Mouse (Mus musculus) MEL (cell line): ENCODE measurements around the gene Lamc3. TPM values are rescaled to one million over a fixed set of nuclear protein-coding genes. Genes with fewer than 3 reads are reported as not detected.
A peak's percentile ranks its signal among the peaks of the same experiment; 100 is the strongest.

Experiments used
- DNase-seq: peaks from one replicate; pipeline ENCODE4 v3.0.0; 2011; ENCODE audit warnings: low read depth, low spot score
- H3K27ac ChIP-seq: 2 replicates; pipeline ENCODE4 v1.5.1; 2012; ENCODE audit warnings: low read depth, mild to moderate bottlenecking, control low read depth, low read length, moderate library complexity; ENCODE audit not compliant: control insufficient read depth
- H3K27me3 ChIP-seq, 2 experiments: fragments of 150-350 bp in 1 of 2; sonication (generic) in 1 of 2; 2 replicates each; pipeline ENCODE4 v1.6.1; 2012; ENCODE audit warnings: low read length in 2 of 2, mild to moderate bottlenecking in 2 of 2, improper control_type of control experiment in 1 of 2, moderate library complexity in 1 of 2; ENCODE audit not compliant: insufficient read depth in 2 of 2, control insufficient read depth in 1 of 2
- H3K36me3 ChIP-seq, 2 experiments: 2 replicates each; pipeline ENCODE4 v1.6.1; 2012 to 2014; ENCODE audit warnings: low read length in 2 of 2, improper control_type of control experiment in 1 of 2, inconsistent platforms in 1 of 2, mild to moderate bottlenecking in 1 of 2; ENCODE audit not compliant: insufficient read depth in 2 of 2, control insufficient read depth in 1 of 2
- H3K4me1 ChIP-seq, 2 experiments: fragments of 150-350 bp in 1 of 2; sonication (generic) in 1 of 2; 2 replicates each; pipeline ENCODE4 v1.6.1; 2012; ENCODE audit warnings: low read length in 2 of 2, improper control_type of control experiment in 1 of 2, mild to moderate bottlenecking in 1 of 2; ENCODE audit not compliant: insufficient read depth in 2 of 2, control insufficient read depth in 1 of 2
- H3K4me3 ChIP-seq, 2 experiments: fragments of 150-350 bp in 1 of 2; sonication (generic) in 1 of 2; 2 replicates each; pipeline ENCODE4 v1.5.1; 2012; ENCODE audit warnings: low read depth in 2 of 2, low read length in 2 of 2, mild to moderate bottlenecking in 2 of 2, moderate library complexity in 2 of 2, control low read depth in 1 of 2, improper control_type of control experiment in 1 of 2; ENCODE audit not compliant: control insufficient read depth in 1 of 2, insufficient read depth in 1 of 2
- H3K79me2 ChIP-seq: 2 replicates; pipeline ENCODE4 v1.6.1; 2012; ENCODE audit warnings: mild to moderate bottlenecking, low read length, moderate library complexity; ENCODE audit not compliant: control insufficient read depth, poor library complexity, insufficient read depth
- H3K9ac ChIP-seq: 2 replicates; pipeline ENCODE4 v1.6.1; 2012; ENCODE audit warnings: low read depth, mild to moderate bottlenecking, control low read depth, low read length, moderate library complexity; ENCODE audit not compliant: control insufficient read depth, poor library complexity, severe bottlenecking
- H3K9me3 ChIP-seq: fragments of 150-350 bp; sonication (generic); replicated peaks from 2 replicates; pipeline ENCODE4 v1.6.1; 2012; ENCODE audit warnings: mild to moderate bottlenecking, low read length, improper control_type of control experiment, moderate library complexity; ENCODE audit not compliant: insufficient read depth
- CHD2 ChIP-seq: IDR thresholded peaks from 2 replicates; pipeline ENCODE4 v1.6.1; 2011; ENCODE audit warnings: low read length, improper control_type of control experiment
- CTCF ChIP-seq, 3 experiments: IDR thresholded peaks in 2 of 3; conservative IDR thresholded peaks in 1 of 3; 2 replicates each; pipeline ENCODE4 v1.5.1; 2011 to 2012; ENCODE audit warnings: low read length in 3 of 3, low read depth in 2 of 3, mild to moderate bottlenecking in 2 of 3, improper control_type of control experiment in 1 of 3, inconsistent platforms in 1 of 3, mixed read lengths in 1 of 3, moderate library complexity in 1 of 3; ENCODE audit not compliant: control insufficient read depth in 1 of 3, insufficient read depth in 1 of 3, poor library complexity in 1 of 3, severe bottlenecking in 1 of 3
- ELF1 ChIP-seq: IDR thresholded peaks from 2 replicates; pipeline ENCODE4 v1.6.1; 2014; ENCODE audit warnings: low read depth, mild to moderate bottlenecking, inconsistent platforms, low read length, improper control_type of control experiment, moderate library complexity
- EP300 ChIP-seq, 2 experiments: IDR thresholded peaks; 2 replicates each; pipeline ENCODE4 v1.6.1; 2011; ENCODE audit warnings: improper control_type of control experiment in 2 of 2, low read length in 2 of 2, low read depth in 1 of 2, mild to moderate bottlenecking in 1 of 2
- KAT2A ChIP-seq: conservative IDR thresholded peaks from 2 replicates; pipeline ENCODE4 v1.6.1; 2012; ENCODE audit warnings: low read depth, low read length, improper control_type of control experiment, inconsistent platforms
- MAX ChIP-seq: IDR thresholded peaks from 2 replicates; pipeline ENCODE4 v1.6.1; 2011; ENCODE audit warnings: low read length, improper control_type of control experiment
- MEF2A ChIP-seq: IDR thresholded peaks from 2 replicates; pipeline ENCODE4 v1.6.1; 2014; ENCODE audit warnings: low read depth, mild to moderate bottlenecking, inconsistent platforms, low read length, improper control_type of control experiment; ENCODE audit not compliant: poor library complexity, insufficient replicate concordance, severe bottlenecking; ENCODE audit errors: extremely low read depth
- MXI1 ChIP-seq: IDR thresholded peaks from 2 replicates; pipeline ENCODE4 v1.6.1; 2011; ENCODE audit warnings: mild to moderate bottlenecking, low read depth, low read length, improper control_type of control experiment
- MYC ChIP-seq: IDR thresholded peaks from 2 replicates; pipeline ENCODE4 v1.6.1; 2011; ENCODE audit warnings: low read depth, mild to moderate bottlenecking, low read length, improper control_type of control experiment, moderate library complexity
- NRF1 ChIP-seq: IDR thresholded peaks from 2 replicates; pipeline ENCODE4 v1.6.1; 2014; ENCODE audit warnings: low read depth, mild to moderate bottlenecking, inconsistent platforms, low read length, improper control_type of control experiment, moderate library complexity; ENCODE audit not compliant: poor library complexity, insufficient read depth, severe bottlenecking
- POLR2AphosphoS2 ChIP-seq: IDR thresholded peaks from 2 replicates; pipeline ENCODE4 v1.6.1; 2011; ENCODE audit warnings: low read length, improper control_type of control experiment
- RAD21 ChIP-seq: IDR thresholded peaks from 2 replicates; pipeline ENCODE4 v1.6.1; 2011; ENCODE audit warnings: mild to moderate bottlenecking, low read depth, low read length, improper control_type of control experiment
- RCOR1 ChIP-seq: IDR thresholded peaks from 2 replicates; pipeline ENCODE4 v1.6.1; 2012; ENCODE audit warnings: low read depth, mild to moderate bottlenecking, inconsistent platforms, low read length, improper control_type of control experiment
- SIN3A ChIP-seq: IDR thresholded peaks from 2 replicates; pipeline ENCODE4 v1.6.1; 2012; ENCODE audit warnings: low read length, improper control_type of control experiment, inconsistent platforms
- UBTF ChIP-seq: IDR thresholded peaks from 2 replicates; pipeline ENCODE4 v1.6.1; 2012; ENCODE audit warnings: low read depth, mild to moderate bottlenecking, inconsistent platforms, low read length, improper control_type of control experiment, moderate library complexity, borderline replicate concordance; ENCODE audit not compliant: insufficient read depth
- USF1 ChIP-seq: IDR thresholded peaks from 2 replicates; pipeline ENCODE4 v1.6.1; 2014; ENCODE audit warnings: low read depth, mild to moderate bottlenecking, inconsistent platforms, low read length, improper control_type of control experiment, moderate library complexity
- USF2 ChIP-seq, 2 experiments: IDR thresholded peaks; 2 replicates each; pipeline ENCODE4 v1.6.1; 2011 to 2012; ENCODE audit warnings: improper control_type of control experiment in 2 of 2, low read length in 2 of 2, borderline replicate concordance in 1 of 2, inconsistent platforms in 1 of 2, low read depth in 1 of 2, mild to moderate bottlenecking in 1 of 2; ENCODE audit not compliant: insufficient read depth in 1 of 2
- ZMIZ1 ChIP-seq: IDR thresholded peaks from 2 replicates; pipeline ENCODE4 v1.6.1; 2012; ENCODE audit warnings: low read depth, mild to moderate bottlenecking, inconsistent platforms, low read length, improper control_type of control experiment, moderate library complexity
- ZNF384 ChIP-seq: IDR thresholded peaks from 2 replicates; pipeline ENCODE4 v1.6.1; 2012; ENCODE audit warnings: low read depth, mild to moderate bottlenecking, inconsistent platforms, low read length, improper control_type of control experiment
- polyA plus RNA-seq, 2 experiments: library from polyadenylated mRNA; stranded (reverse) in 1 of 2; unstranded in 1 of 2; fragments of >175 nt in 1 of 2; fragments of >200 nt in 1 of 2; gene quantifications; 2 replicates each; pipeline versions ENCODE4 v1.2.1 to v1.2.4; 2012; ENCODE audit warnings: low replicate concordance in 2 of 2, low read depth in 1 of 2; ENCODE audit not compliant: insufficient read length in 2 of 2, insufficient read depth in 1 of 2, missing spikeins in 1 of 2
- total RNA-seq: library from RNA; depleted of rRNA; stranded (reverse); fragments of 300-350 nt; gene quantifications from 2 replicates; pipeline ENCODE4 v1.2.3, GENCODE M21; 2012

The Lamc3 gene
- total and polyA plus RNA-seq, 3 experiments, result not detected

- TF ChIP-seq CTCF (IDR thresholded peaks at IDR 0.05 in 2 of 3, conservative IDR thresholded peaks at IDR 0.05 in 1 of 3; ENCODE audit: control insufficient read depth in 1 of 3, insufficient read depth in 1 of 3, low read depth in 2 of 3, low read length in 3 of 3, poor library complexity in 1 of 3, severe bottlenecking in 1 of 3) (0 out of 6 replicates have a peak, but pooled peaks of 1 of the 3 experiments have one; percentile 12), MAX (no peak)
- no peak overlapping the region for H3K4me3 ChIP-seq
- H3K9me3 ChIP-seq, result no peaks in the 10 kb centered on the region
- H3K27me3 ChIP-seq, result peaks cover 0 to 4% of the 10 kb centered on the region in 2 experiments; a peak in 2 of 4 replicates
- no peaks in the 10 kb centered on the region for H3K79me2 ChIP-seq
- no peak for DNase-seq
- H3K9ac ChIP-seq, result no peak overlapping the region
- peaks cover 0 to 13% of the 10 kb centered on the region in 2 experiments; a peak in 2 of 4 replicates for H3K4me1 ChIP-seq
- H3K36me3 ChIP-seq, result peaks cover 0 to 7% of the 10 kb centered on the region in 2 experiments; a peak in 1 of 4 replicates
- no peak overlapping the region for H3K27ac ChIP-seq
Measured at GRCm38 (mm10) chr2:31962501-31963224, 75.6 kb downstream of the Lamc3 start.

GRCm38 (mm10) chr2:31963491-31963890 is 76.4 kb downstream of the Lamc3 start:
- no peaks in the 10 kb centered on the region for H3K9me3 ChIP-seq
- no peak overlapping the region for H3K27ac ChIP-seq
- H3K4me1 ChIP-seq, result peaks cover 0 to 10% of the 10 kb centered on the region in 2 experiments; a peak in 2 of 4 replicates
- H3K9ac ChIP-seq, result no peak overlapping the region
- TF ChIP-seq EP300 (IDR thresholded peaks at IDR 0.05; ENCODE audit: low read depth in 1 of 2, low read length in 2 of 2) (no peak), MYC (no peak), ZMIZ1 (no peak), RCOR1 (no peak), NRF1 (no peak), MXI1 (no peak), SIN3A (no peak), RAD21 (no peak), ELF1 (no peak), KAT2A (no peak), UBTF (no peak), CHD2 (no peak), MEF2A (no peak), ZNF384 (no peak), USF2 (IDR thresholded peaks at IDR 0.05; ENCODE audit: borderline replicate concordance in 1 of 2, insufficient read depth in 1 of 2, low read depth in 1 of 2, low read length in 2 of 2) (no peak), CTCF (IDR thresholded peaks at IDR 0.05 in 2 of 3, conservative IDR thresholded peaks at IDR 0.05 in 1 of 3; ENCODE audit: control insufficient read depth in 1 of 3, insufficient read depth in 1 of 3, low read depth in 2 of 3, low read length in 3 of 3, poor library complexity in 1 of 3, severe bottlenecking in 1 of 3) (no peak), USF1 (no peak), POLR2AphosphoS2 (no peak)
- TF ChIP-seq, all 39 proteins: peak for 0
- H3K36me3 ChIP-seq, result peaks cover 0 to 3% of the 10 kb centered on the region in 2 experiments; a peak in 1 of 4 replicates
- H3K4me3 ChIP-seq, result no peak overlapping the region
- H3K79me2 ChIP-seq, result no peaks in the 10 kb centered on the region
- DNase-seq, result no peak
- peaks cover 0 to 4% of the 10 kb centered on the region in 2 experiments; a peak in 2 of 4 replicates for H3K27me3 ChIP-seq
